Mouse (Mus musculus) heart, postnatal 0 days (tissue): ENCODE results near the gene Zfp108. TPM values are rescaled to one million over a fixed set of nuclear protein-coding genes. Genes with fewer than 3 reads are reported as not detected.

Experiments used
- ATAC-seq: fragments of 200-750 bp; cut with Nextera tagmentation; 2 replicates; pipeline ENCODE4 v1.8.0; 2017; ENCODE audit warnings: low read depth, moderate number of reproducible peaks, moderate library complexity; ENCODE audit not compliant: insufficient read depth
- DNase-seq: peaks from one replicate; pipeline ENCODE4 v3.0.0-alpha.2; 2016; ENCODE audit warnings: low spot score
- H3K27ac ChIP-seq: fragments of 300-500 bp; sonication (generic); 2 replicates; pipeline ENCODE4 v1.5.1; 2014; ENCODE audit warnings: low read depth, mild to moderate bottlenecking
- H3K27me3 ChIP-seq: fragments of 300-500 bp; sonication (generic); 2 replicates; pipeline ENCODE4 v1.6.1; 2014; ENCODE audit warnings: low read length, mixed read lengths; ENCODE audit not compliant: control insufficient read depth, insufficient read depth
- H3K36me3 ChIP-seq: fragments of 300-500 bp; sonication (generic); replicated peaks from 2 replicates; pipeline ENCODE4 v1.6.1; 2014; ENCODE audit warnings: low read length, mixed read lengths; ENCODE audit not compliant: control insufficient read depth, insufficient read depth
- H3K4me1 ChIP-seq: fragments of 300-500 bp; sonication (generic); 2 replicates; pipeline ENCODE4 v1.6.1; 2014; ENCODE audit warnings: antibody characterized with exemption; ENCODE audit not compliant: control insufficient read depth, insufficient read depth
- H3K4me2 ChIP-seq: fragments of 300-500 bp; sonication (generic); 2 replicates; pipeline ENCODE4 v1.6.1; 2014; ENCODE audit warnings: low read depth, mild to moderate bottlenecking, low read length, moderate library complexity
- H3K4me3 ChIP-seq: fragments of 300-500 bp; sonication (generic); 2 replicates; pipeline ENCODE4 v1.5.1; 2014; ENCODE audit warnings: low read depth, low read length
- H3K9ac ChIP-seq: fragments of 300-500 bp; sonication (generic); replicated peaks from 2 replicates; pipeline ENCODE4 v1.6.1; 2014; ENCODE audit warnings: low read depth, low read length, mixed read lengths
- H3K9me3 ChIP-seq: fragments of 300-500 bp; sonication (generic); replicated peaks from 2 replicates; pipeline ENCODE4 v1.6.1; 2016; ENCODE audit warnings: low read length; ENCODE audit not compliant: control insufficient read depth
- CTCF ChIP-seq: IDR thresholded peaks from 2 replicates; pipeline ENCODE4 v1.5.1; 2016; ENCODE audit warnings: antibody characterized with exemption, control low read depth, low read depth
- EP300 ChIP-seq: IDR thresholded peaks from 2 replicates; pipeline ENCODE4 v1.6.1; 2016; ENCODE audit warnings: antibody characterized with exemption, low read depth
- WGBS: fragments of 180-500 bp; shearing (Covaris S2); extraction: QIAGEN DNeasy Blood & Tissue Kit; methylation state at CpG from one replicate; pipeline ENCODE4 v1.1.7; 2014; 5-methylcytosine and 5-hydroxymethylcytosine counted together
- polyA plus RNA-seq: library from polyadenylated mRNA; unstranded; fragments of >200 nt; fragmentation: Nextera tagmentation; extraction: Ambion mirVana; gene quantifications from 2 replicates; pipeline ENCODE4 v1.2.1, GENCODE M21; 2015
- total RNA-seq: library from RNA; depleted of rRNA; stranded (reverse); fragments of >200 nt; gene quantifications from 2 replicates; pipeline ENCODE4 v1.2.3, GENCODE M21; 2014; ENCODE audit warnings: low replicate concordance

Zfp108 gene
- total and polyA plus RNA-seq, 2 experiments from 2014 or later, result 1.1 TPM

- Histone ChIP-seq H3K4me1 (no peaks in the 10 kb centered on the region), H3K4me2 (no peak overlapping the region), H3K9ac (no peak overlapping the region), H3K27ac (no peak overlapping the region), H3K36me3 (peaks cover 47% of the 10 kb centered on the region), H3K9me3 (no peaks in the 10 kb centered on the region), H3K4me3 (no peak overlapping the region), H3K27me3 (no peaks in the 10 kb centered on the region)
- ATAC-seq (no peak), DNase-seq (no peak)
- 94% methylated on average over 4 of the region's 4 CpGs for WGBS
- TF ChIP-seq CTCF (no peak), EP300 (no peak)
These were observed 35.6 kb downstream of the Zfp108 start for GRCm38 (mm10) chr7:24290106-24290693.

- no peak for ATAC-seq
- Histone ChIP-seq H3K4me3 (no peak overlapping the region), H3K27ac (no peak overlapping the region), H3K9ac (no peak overlapping the region), H3K27me3 (no peaks in the 10 kb centered on the region), H3K4me1 (no peaks in the 10 kb centered on the region), H3K4me2 (no peak overlapping the region), H3K9me3 (no peaks in the 10 kb centered on the region), H3K36me3 (peaks cover 57% of the 10 kb centered on the region)
- WGBS, result 85% methylated on average over 27 of the region's 27 CpGs
- no peak for DNase-seq
- no peak for TF ChIP-seq EP300
- no peak for TF ChIP-seq CTCF
These were observed 36.9 kb downstream of the Zfp108 start for GRCm38 (mm10) chr7:24291387-24292090.

- no peak overlapping the region for H3K27ac ChIP-seq
- H3K4me2 ChIP-seq, result no peak overlapping the region
- no peaks in the 10 kb centered on the region for H3K27me3 ChIP-seq
- H3K36me3 ChIP-seq, result peaks cover 60% of the 10 kb centered on the region
- no peak for DNase-seq
- H3K4me3 ChIP-seq, result no peak overlapping the region
- 87% methylated on average over 12 of the region's 12 CpGs for WGBS
- no peak for TF ChIP-seq CTCF
- no peak for TF ChIP-seq EP300
- H3K4me1 ChIP-seq, result no peaks in the 10 kb centered on the region
- ATAC-seq, result no peak
- H3K9me3 ChIP-seq, result no peaks in the 10 kb centered on the region
- no peak overlapping the region for H3K9ac ChIP-seq
These were observed 38.7 kb downstream of the Zfp108 start for GRCm38 (mm10) chr7:24293061-24293851.

GRCm38 (mm10) chr7:24294763-24295162 is 40.2 kb downstream of the Zfp108 start:
- H3K27ac ChIP-seq, result no peak overlapping the region
- H3K9ac ChIP-seq, result no peak overlapping the region
- TF ChIP-seq EP300, result no peak
- TF ChIP-seq CTCF, result no peak
- peaks cover 2% of the 10 kb centered on the region; the same call in 1 of the 2 replicates for H3K4me1 ChIP-seq
- H3K36me3 ChIP-seq, result peaks cover 60% of the 10 kb centered on the region
- no peak overlapping the region for H3K4me2 ChIP-seq
- 93% methylated on average over 4 of the region's 4 CpGs for WGBS
- H3K9me3 ChIP-seq, result no peaks in the 10 kb centered on the region
- no peak overlapping the region for H3K4me3 ChIP-seq
- no peak for ATAC-seq
- H3K27me3 ChIP-seq, result no peaks in the 10 kb centered on the region
- no peak for DNase-seq

GRCm38 (mm10) chr7:24295376-24295775 is 40.8 kb downstream of the Zfp108 start:
- DNase-seq (no peak), ATAC-seq (no peak)
- H3K27me3 ChIP-seq, result no peaks in the 10 kb centered on the region
- H3K9ac ChIP-seq, result no peak overlapping the region
- H3K4me2 ChIP-seq, result no peak overlapping the region
- H3K27ac ChIP-seq, result no peak overlapping the region
- peaks cover 56% of the 10 kb centered on the region for H3K36me3 ChIP-seq
- TF ChIP-seq CTCF (no peak), EP300 (no peak)
- 95% methylated on average over 7 of the region's 7 CpGs for WGBS
- H3K9me3 ChIP-seq, result no peaks in the 10 kb centered on the region
- H3K4me1 ChIP-seq, result peaks cover 4% of the 10 kb centered on the region; the same call in 1 of the 2 replicates
- no peak overlapping the region for H3K4me3 ChIP-seq
